Mouse (Mus musculus): Measurements from ENCODE around the gene Cdkn2b.

The Cdkn2b gene

DNA sequence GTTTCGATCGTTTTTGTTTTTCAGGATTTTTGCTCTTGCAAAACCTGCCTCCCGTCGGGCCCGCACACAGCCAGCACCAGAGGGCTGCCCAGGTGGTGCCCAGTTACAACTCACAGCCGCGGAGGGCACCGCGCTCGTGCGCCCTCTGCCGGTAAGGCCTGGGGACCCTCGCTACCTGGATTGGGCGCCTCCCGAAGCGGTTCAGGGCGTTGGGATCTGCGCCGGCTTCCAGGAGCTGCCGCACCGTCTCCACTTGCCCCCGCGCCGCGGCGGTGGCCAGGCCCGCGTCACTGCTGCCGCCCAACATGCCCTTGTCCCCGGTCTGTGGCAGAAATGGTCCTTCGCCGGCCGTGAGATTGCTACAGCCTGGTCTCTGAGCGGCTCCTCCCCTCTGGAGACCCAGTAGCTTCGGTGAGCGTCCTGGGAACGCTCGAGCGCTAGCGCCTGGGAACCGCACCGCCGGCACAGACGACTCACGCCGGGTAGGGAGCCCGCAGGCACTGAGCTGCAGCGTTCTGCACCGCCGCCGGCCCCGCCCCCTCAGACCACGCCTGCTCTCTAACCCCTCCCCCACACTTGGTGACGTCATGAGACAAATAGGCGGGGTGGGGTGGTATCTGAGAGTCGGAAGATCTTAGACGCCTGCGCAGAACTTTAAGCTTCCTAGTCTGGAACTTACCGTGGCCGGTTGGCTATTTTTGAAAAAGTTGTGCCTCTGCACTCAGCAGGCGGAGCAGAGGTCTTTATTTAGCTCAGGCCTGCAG is at the start of gene Cdkn2b:
Cdkn2b (minus strand) TSS at position 549 of the 764 bp plus-strand sequence.
- DNase-seq, result peak; percentile 69

DNA sequence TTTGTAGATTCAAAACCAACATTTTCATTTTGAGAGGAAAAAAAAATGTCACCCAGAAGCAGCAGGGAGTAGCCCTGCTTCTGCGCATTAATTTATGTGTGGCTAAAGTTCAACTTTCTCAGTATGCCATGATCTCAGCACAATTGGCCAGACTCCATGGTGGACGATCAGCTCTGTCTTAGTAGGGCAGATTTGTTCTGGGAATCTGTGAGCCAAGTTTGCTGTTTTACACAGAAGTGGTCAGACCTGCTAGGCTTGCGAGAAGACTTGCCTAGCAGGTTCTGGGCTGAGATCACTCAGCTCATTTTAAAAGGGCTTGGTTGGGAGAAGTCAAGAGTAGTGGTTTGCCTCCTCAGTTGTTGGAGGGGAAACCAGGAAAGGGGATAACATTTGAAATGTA is 49.5 kb upstream of the Cdkn2b start:
- no peak for DNase-seq

GRCm38 (mm10) chr4:89359506-89359905 is 48.7 kb upstream of the Cdkn2b start:
- DNase-seq, result no peak

DNA sequence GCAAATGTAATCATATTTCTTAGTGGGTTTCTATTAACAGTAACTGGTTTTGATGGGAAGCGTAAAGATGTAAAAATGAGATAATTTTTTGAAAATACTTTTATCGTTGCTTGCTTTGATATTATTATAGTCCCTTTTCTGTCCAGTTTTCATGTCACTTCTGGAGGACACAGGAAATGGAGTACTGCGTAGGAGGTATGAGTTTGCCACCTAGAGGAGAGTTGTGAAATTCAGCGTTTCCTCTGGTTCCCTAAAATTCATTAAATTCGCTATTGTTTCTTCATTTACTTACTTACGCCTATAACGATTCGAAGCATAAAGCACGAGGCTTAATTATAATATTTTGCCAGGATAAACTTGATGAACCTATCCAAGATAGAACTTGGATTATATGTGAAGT is 43.1 kb upstream of the Cdkn2b start:
- no peak for DNase-seq

DNA sequence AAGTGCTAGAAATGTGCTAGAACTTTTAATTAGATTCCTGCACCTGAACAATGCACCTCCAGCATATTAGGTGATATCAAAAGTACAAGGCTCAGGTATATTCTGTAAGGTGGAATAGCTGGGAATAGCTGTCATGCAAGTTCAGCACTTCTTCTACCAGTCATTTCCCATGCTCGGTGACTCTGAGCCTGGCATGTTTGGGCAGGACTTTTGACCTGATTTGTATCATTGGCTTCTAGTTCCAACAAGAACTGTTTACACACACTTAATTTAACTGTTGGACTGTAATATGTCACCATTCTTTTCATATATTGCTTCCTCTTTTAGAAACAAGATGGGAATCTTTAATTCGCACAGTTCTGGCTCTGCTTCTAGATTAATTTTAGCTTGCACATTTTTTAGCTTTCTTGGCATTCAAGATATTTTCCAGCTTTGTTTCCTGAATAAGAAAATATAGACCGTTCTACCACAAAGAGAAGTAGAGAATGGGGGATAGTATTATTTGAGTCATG is 42.3 kb upstream of the Cdkn2b start:
- no peak for DNase-seq

DNA sequence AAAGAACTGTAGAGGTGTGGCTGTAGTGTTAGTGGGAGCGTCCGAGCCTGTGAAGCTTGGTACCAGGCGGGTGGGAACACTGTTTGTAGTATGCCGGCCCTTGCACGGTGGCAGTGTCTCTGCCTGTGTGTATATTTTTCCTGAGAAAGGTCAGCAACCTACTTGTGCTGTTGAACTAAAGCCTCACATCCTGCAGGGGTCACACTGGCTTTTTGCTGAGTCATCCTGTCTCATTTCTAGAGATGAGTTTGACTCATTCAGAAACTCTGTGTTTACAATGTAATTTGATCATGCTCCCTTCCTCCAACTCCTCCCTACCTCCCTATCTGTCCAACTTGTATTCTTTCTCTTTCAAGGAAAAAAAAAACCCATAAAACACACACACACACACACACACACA is 40.6 kb upstream of the Cdkn2b start:
- DNase-seq, result no peak

DNA sequence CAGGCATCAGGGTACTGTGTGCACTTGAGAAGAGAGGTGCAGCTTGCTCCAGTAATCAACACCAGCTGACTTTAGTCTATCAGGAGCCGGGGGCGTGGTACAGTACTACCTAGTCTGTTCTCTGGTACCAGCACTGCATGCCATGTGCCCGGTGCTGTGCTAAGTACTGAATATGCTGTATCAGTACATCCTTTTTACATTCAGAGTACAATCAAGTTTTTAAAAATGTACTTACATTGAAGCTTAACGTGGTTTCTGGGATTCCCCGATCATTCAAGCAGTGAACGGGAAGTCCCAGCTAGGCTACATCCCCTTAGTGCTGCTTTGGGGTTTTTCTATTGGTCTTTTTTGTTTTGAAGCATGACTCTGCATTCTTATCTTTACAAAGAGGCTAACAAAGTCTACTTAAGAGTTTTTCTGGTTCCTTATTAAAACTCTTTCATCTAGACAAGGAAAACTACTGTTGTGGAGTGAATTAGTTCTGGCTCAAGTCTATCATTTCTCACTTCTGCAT is 40.2 kb upstream of the Cdkn2b start:
- DNase-seq, result no peak

DNA sequence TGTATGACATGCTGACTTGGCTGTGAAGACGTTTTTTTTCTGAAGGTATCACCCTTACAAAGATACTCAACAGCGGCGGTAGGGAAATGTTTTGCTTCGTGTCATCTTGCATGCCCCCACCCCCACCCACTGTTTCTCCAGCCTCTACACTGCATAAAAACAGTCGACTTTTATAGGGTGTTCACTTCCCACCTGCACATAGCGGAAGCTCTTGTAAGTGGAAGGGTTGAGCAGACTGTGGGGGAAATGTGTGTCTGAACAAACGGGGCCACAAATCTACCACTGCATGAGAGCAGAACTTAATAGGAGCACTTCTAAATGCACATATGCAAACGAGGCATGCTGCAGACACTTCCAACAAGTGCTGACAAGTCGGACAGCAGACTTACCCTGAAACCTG is 39.6 kb upstream of the Cdkn2b start:
- DNase-seq, result no peak

GRCm38 (mm10) chr4:89348842-89349241 is 38.0 kb upstream of the Cdkn2b start:
- no peak for DNase-seq

GRCm38 (mm10) chr4:89313461-89313860 is 2.6 kb upstream of the Cdkn2b start:
- DNase-seq, result no peak

DNA sequence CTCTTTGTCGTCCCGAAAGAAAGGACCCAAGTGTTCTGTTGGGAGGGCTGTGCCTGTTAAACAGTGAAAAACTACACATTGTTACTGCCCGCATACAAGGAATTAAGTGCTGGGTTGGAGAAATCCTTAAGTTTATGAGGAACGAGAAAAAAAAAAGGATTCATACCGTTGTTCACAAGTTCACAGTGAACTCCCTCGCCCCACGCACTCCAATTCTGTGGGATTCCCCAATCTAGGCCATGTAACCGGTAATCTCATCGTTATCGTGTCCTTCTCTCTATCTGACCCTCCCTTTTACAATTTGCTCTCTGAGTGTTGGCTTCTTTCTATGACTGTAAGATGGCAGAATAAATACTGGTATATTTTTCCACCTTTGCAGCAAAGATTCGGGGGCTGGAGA is 843 bp downstream of the Cdkn2b start:
- no peak for DNase-seq

DNA sequence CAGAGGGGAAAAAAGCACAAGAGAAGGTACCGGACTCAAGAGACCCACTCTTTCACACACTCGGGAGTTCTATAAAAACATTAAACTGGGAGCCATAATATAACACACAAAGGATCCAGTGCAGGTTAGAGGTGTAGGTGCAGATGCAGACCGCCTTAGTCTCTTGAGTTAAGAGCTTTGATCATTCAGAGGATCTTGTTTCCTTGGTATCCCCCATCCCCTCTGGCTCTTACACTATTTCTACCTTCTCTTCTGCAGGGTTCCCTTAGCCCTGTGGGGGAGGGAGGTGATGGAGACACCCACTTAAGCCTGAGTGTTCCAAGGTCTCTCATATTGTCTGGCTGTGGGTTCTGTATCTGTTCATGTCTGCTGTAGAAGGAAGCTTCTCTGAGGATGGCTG is 2.8 kb downstream of the Cdkn2b start:
- no peak for DNase-seq

- no peak for DNase-seq
Measured at GRCm38 (mm10) chr4:89306798-89307365, 4.0 kb downstream of the Cdkn2b start.

- no peak for DNase-seq
Measured at GRCm38 (mm10) chr4:89305691-89306090, 5.1 kb downstream of the Cdkn2b start.

- no peak for DNase-seq
Measured at GRCm38 (mm10) chr4:89303281-89303995, 7.4 kb downstream of the Cdkn2b start.

DNA sequence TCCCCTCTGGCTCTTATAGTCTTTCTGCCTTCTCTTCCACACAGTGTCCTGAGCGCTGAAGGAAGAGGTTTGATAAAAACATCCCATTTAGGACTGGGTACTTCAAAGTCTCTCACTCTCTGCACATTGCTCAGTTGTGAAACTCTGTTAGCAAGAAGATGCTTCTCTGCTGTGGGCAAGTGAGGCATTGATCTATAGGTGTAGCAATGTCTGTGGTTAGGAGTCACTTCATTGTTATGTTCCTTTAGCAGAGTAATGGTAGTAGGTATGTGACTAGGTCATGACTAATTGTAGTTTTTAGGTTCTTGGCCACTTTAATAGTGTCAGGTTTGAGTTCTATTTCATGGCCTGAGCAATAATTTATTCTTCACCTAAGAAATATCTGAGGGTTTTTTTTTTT is 8.7 kb downstream of the Cdkn2b start:
- DNase-seq, result no peak

- no peak for DNase-seq
Measured at GRCm38 (mm10) chr4:89299721-89300120, 11.1 kb downstream of the Cdkn2b start.

DNA sequence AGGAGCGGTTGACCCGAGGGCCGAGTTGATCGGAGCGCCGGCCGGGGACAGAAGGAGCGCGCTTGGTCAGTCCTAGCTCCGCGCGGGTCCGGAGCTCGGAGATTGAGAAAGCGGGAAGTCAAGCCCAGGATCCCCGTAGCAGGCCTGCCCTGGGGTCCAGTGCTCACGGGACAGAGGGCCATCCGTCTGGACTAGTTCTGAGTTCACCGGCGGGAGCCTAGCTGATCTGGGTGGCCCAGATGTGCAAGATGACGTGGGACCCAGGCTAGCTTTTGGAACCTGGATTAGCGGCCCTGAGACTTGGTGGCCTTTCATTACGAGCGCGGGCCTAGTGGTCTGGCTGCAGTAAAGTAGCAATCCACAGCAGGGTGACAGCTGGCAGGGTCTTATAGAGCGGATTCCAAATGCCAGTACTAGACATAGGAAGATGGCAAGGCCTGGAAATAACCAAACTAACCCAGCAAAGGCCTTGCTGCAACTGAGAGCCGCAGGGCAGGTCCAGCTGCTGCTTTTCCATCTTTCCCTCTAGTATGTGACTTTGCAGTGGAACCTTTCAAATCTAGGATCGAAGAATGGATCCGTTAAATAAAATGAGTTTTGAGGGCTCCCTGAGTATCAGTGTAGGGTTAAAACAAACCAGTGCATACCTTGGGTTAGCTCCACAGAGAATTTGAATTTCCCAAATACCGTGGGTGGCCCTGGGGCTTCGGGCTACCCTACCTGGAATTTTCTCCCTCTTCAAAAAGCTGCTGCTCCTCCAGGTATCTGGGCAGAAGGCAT is 15.2 kb downstream of the Cdkn2b start:
- DNase-seq, result no peak

DNA sequence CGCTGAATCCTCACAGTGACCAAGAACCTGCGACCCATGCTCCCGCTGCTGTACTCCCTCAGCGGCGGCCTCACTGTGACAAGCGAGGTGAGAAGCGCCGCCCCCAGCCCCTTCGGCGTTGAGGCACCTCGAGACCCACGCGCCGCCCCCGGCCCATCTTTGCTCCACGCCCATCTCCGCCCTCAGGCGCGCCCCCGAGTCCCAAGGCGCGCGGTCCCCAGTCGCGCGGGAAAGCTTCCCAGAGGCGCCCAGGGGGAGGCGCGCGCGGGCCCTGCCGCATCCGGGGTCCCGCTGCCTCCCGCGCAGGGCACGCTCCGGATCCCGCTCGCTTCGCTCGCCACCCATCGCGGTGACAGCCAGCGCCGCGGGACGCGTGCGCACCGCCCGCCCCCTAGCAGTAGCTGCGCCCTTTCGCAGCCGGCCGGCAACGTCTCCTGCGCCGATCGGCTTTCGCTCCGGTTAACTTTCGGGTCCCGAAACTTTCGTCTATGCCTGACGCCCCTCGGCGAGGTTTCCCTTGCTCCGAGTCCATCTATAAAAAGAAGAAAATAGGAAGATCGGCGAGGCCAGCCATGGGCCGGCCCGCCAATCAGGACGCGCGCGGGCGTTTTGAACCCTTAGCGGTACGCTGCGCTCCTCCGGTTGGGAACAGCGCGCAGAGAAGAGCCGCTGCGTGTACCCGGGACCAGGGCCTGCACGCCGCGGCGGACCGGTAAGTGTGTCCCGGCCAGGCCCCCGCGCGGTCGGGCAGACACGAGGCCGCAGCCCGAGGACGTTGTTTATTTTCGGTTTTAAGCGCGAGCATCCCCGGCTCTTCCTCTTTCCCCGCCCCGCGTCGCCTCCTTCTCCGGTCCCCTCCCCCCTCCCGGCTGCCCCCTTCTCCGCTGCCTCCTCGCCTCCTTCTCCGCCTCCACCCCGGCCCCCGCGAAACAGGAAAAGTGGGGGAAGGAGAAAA is 16.1 kb downstream of the Cdkn2b start, which contains the start of gene Cdkn2a:
Cdkn2a (minus strand) TSS at position 168 of the 955 bp plus-strand sequence.
- DNase-seq, result peak; percentile 40

GRCm38 (mm10) chr4:89294091-89294485 is 16.8 kb downstream of the Cdkn2b start:
- DNase-seq, result no peak

GRCm38 (mm10) chr4:89293516-89293915 is 17.3 kb downstream of the Cdkn2b start:
- DNase-seq, result no peak

DNA sequence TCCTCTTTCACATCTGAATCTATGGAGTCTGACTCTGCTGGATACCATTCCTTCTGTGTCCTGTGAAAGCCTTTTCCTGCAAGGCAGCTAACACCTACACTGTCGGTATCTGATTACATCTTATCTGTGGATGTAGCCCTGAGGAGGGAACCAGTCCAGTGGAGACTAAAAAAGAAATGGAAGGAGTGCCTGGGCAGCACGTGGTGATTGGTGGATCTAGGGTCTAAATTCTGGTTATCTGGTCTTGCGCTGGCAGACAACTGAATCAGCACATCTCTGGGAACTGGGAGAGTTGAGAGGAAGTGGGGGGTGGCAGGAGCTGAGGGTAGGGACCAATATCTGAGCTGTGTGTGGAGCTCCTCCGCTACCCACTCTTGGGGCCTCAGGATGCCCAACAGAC is 21.8 kb downstream of the Cdkn2b start:
- no peak for DNase-seq
